Mouse (Mus musculus): ENCODE results near the gene Mid1ip1. TPM values are rescaled to one million over a fixed set of nuclear protein-coding genes. Genes with fewer than 3 reads are reported as not detected.

Gene Mid1ip1
- total RNA-seq (2017), result 84.0 and 84.3 TPM in 2 replicates

- ATAC-seq (ENCODE audit: extremely low read depth, insufficient number of reproducible peaks, low FRiP score, poor library complexity, severe bottlenecking), result peak; percentile 57
These were observed at the start of gene Mid1ip1 for GRCm38 (mm10) chrX:10714696-10715140. TSS of gene Mid1ip1 (plus strand) at chrX:10715013.

DNA sequence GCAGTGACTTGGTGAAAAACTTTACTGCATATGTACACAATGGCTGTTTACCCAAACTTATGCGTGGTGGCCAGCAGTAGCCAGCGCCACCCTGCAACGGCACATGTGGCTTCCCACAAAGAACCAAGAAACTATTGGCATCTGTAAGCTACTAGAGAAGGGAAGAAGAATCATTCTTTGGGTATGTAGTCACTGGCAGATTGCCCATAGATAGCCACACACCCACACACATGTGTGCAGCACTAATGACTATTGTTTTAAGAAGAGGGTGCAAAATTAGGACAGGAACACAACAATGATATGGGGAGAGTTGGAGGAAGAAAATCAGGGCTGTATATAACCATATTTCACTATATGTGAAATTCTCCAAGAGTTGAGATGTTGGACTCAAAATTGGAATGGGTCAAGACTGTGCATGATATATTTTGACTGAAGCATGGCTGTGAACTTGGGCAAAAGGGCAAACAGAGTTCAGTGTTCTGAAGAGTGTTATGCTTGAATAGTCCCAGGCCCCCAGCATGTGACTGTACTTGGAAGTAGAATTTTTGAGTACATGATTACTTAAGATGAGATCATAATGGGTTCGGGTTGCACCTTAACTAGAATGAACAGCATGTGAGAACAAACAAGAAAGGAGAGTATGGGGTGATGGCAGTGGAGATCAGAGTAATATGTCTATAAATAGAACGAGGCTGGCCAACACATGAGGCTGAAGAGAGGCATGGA, 20.2 kb upstream of the Mid1ip1 start:
- ATAC-seq (ENCODE audit: extremely low read depth, insufficient number of reproducible peaks, low FRiP score, poor library complexity, severe bottlenecking), result no peak

DNA sequence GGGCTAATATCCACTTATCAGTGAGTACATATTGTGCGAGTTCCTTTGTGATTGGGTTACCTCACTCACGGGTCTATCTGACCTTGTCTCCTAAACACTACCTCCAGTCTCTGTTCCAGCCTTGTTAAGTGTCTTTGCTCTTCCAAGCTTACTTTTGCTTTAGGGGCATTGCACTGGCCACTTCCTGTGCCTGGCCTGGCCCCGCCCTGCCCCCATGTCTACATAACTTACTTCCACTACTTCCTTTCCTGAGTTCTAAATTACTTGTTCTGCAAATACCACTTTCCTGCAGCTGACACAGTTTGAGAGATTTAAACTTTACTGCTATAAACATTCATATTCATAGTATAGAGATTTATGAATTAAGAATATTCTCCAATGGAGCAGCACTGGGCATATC, 8.1 kb upstream of the Mid1ip1 start:
- ATAC-seq (ENCODE audit: extremely low read depth, insufficient number of reproducible peaks, low FRiP score, poor library complexity, severe bottlenecking), result no peak

DNA sequence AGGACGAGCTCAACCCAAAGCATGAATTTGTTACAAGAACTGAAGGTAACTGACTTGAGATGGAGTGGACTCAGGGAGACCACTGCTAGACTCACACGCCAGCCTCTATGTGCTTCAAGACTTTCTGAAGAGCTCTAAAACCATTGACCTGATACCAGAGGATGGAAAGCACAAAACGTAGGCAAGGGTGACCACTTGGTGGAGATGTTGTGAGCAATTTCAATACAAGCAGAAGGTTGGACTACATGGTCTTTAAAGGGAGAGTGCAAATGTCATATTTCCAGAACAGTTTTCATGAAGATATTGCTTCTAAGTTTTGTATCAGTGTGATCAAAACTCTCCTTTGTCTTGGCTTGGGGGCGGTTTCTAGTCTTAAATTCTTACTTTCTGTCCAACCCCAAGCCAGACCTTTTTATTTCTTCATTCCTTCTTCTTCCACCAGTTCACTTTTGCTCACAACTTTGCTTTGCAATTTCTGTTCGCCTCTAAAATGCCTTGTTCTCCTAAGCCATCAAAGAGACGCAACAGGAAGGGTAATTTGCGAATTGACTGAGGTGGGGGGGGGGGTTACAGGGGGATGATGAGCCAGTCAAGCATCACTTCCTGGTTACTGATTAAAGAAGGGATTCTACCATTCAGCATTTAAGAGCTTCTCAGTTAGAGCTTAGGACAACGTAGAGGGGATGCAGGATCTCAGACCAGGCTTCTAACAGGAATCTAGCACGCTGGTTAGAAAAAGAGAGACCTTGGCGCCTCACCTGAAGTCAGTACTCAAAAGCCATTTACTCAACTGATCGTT, 775 bp upstream of the Mid1ip1 start:
- ATAC-seq (ENCODE audit: extremely low read depth, insufficient number of reproducible peaks, low FRiP score, poor library complexity, severe bottlenecking), result no peak

DNA sequence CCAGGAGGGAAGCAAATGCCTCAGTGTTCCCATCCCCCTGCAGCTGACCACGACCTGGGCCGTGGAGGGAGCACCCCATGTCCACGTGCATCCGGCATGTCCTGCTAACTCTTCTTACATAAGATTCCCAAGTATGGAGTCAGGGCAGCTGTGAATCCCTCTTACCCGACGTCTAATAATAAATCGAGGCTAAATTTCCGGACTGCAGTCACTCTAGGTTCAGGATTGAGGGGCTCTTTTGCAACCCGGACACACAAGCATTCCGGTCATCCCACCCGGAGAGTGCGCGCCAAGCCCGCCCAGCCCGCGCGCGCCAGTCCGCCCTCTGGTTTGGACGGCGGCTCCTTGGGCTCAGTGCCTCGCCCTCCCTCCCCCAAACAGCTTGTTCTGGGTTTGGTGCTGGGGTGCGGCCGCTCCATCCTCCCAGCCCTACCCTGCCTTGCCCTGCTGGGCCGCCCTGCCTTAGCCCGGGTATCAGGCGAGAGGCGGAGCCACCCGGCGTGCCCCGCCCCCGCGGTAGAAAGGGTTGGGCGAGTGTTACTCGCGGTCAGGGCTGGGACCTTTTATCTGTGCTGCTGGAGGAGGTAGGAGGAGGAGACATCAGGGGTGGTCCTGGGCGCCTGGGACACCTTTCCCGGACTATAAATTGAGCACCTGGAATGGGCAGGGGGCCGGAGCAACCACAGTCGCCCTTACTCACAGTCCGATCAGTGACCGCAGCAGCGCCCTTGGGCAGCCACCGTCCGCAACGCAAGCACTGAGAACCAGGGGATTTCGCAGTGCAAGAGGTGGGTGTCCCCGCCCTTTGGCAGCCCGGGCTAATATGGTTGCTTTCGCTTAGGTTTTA, 2.3 kb downstream of the Mid1ip1 start:
- peak; percentile 74 for ATAC-seq (ENCODE audit: extremely low read depth, insufficient number of reproducible peaks, low FRiP score, poor library complexity, severe bottlenecking)

- no peak for ATAC-seq (ENCODE audit: extremely low read depth, insufficient number of reproducible peaks, low FRiP score, poor library complexity, severe bottlenecking)
These were observed 3.4 kb downstream of the Mid1ip1 start for GRCm38 (mm10) chrX:10718021-10718837.

DNA sequence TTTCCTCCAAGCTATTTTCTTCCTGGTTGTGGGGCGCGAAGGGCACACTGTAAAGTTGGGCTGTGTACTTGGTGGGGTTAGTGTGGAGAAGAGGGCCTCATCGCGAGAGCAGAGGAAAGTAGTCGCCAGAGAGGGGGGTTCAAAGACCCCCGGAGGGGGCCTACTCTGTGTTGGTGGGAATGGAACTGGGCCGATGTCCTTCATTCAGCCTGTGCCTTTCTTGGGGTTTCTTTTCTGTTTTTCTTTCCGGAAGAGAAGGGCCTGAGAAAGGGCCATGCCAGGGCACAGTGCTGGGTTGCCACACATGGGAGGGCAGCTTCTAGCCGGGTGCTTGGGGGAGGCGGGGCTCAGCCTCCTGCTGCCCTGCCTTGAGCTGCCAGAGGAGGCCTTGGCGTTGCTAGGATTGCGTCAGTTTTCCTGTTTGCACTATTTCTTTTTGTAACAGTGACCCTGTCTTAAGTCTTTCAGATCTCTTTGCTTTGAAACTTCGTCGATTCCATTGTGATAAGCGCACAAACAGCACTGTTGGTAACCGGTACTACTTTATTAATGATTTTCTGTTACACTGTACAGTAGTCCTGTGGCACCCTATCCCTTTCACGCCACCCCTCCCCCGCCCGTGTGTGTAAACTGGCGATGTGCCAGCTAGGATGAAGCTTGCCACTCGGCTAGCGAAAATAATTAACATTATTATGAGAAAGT, 4.2 kb downstream of the Mid1ip1 start:
- peak; percentile 81 for ATAC-seq (ENCODE audit: extremely low read depth, insufficient number of reproducible peaks, low FRiP score, poor library complexity, severe bottlenecking)

GRCm38 (mm10) chrX:10720391-10720790, 5.6 kb downstream of the Mid1ip1 start:
- ATAC-seq (ENCODE audit: extremely low read depth, insufficient number of reproducible peaks, low FRiP score, poor library complexity, severe bottlenecking), result no peak

DNA sequence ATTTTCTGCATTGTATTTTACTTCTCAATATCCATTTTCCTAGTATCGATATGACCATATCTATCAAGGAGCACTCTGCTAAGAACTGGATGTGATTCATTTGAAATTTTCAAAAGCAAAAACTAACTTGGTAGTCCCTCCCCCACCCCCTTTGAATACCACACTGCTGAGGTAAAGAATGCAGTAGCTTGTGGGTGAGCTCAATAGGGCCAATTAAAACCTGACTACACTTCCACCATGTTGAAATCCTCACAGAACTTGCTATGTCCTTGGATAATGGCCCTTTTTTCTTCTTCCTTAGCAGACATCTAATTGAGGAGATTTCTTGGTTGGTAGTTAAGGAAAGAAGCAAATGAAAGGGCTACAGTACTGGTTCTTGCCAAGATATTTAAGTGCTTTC, 9.8 kb downstream of the Mid1ip1 start:
- no peak for ATAC-seq (ENCODE audit: extremely low read depth, insufficient number of reproducible peaks, low FRiP score, poor library complexity, severe bottlenecking)

DNA sequence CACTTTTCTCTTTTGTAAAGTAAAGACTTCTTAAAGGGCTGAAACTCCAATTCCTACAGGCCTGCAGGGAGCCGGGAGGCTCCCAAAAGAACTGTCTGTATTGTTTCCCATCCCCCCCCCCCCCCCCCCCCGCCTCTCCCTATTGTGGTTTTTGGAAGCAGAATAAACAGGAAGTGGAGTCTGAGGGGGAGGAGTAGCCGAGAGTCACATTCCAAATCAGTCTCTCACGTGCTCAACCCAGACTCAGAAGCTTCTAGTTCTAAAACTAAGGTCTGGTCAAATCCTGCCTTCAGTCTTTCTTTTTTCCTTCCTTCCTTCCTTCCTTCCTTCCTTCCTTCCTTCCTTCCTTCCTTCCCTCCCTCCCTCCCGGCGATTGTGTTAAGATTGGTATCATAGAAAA, 14.7 kb downstream of the Mid1ip1 start:
- no peak for ATAC-seq (ENCODE audit: extremely low read depth, insufficient number of reproducible peaks, low FRiP score, poor library complexity, severe bottlenecking)

- no peak for ATAC-seq (ENCODE audit: extremely low read depth, insufficient number of reproducible peaks, low FRiP score, poor library complexity, severe bottlenecking)
These were observed 19.6 kb downstream of the Mid1ip1 start for GRCm38 (mm10) chrX:10734453-10734852.

DNA sequence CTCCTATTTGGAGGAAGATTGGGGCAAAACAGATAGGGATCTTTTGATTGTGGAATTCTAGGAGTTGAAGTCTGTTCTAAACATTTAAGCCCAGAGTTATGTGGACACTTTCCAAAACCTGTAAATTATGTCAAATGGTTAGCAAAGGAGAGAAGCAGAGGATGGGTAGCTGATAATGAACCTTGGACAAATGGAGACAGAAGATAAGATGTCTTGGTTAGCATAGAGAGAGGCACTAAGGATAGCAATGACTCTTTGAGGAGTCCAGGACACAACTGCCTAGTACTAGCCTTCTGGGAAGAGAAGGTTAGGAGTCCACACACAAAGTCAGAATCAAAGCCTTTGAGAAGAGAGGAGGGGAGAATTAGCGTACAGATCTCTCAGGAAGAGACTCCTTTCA, 20.1 kb downstream of the Mid1ip1 start:
- ATAC-seq (ENCODE audit: extremely low read depth, insufficient number of reproducible peaks, low FRiP score, poor library complexity, severe bottlenecking), result no peak

- ATAC-seq (ENCODE audit: extremely low read depth, insufficient number of reproducible peaks, low FRiP score, poor library complexity, severe bottlenecking), result no peak
These were observed 44.1 kb downstream of the Mid1ip1 start for GRCm38 (mm10) chrX:10758866-10759265.

- ATAC-seq (ENCODE audit: extremely low read depth, insufficient number of reproducible peaks, low FRiP score, poor library complexity, severe bottlenecking), result no peak
These were observed 48.7 kb downstream of the Mid1ip1 start for GRCm38 (mm10) chrX:10763476-10764016.

Measured in neutrophil, adult 5-6 weeks (primary cell).